Mouse (Mus musculus) neural tube, embryonic 14.5 days (tissue): ENCODE measurements around the gene Uqcr11. TPM values are rescaled to one million over a fixed set of nuclear protein-coding genes. Genes with fewer than 3 reads are reported as not detected.

ENCODE experiments used
- ATAC-seq: fragments of 200-750 bp; cut with Nextera tagmentation; 2 replicates; pipeline ENCODE4 v1.8.0; 2017; ENCODE audit warnings: low read depth, mild to moderate bottlenecking, moderate TSS enrichment, moderate library complexity
- H3K27ac ChIP-seq: fragments of 300-500 bp; sonication (generic); 2 replicates; pipeline ENCODE4 v1.5.1; 2014; ENCODE audit warnings: low read depth, mild to moderate bottlenecking, control low read depth, low read length, moderate library complexity, mixed read lengths
- H3K27me3 ChIP-seq: fragments of 300-500 bp; sonication (generic); 2 replicates; pipeline ENCODE4 v1.6.1; 2014; ENCODE audit warnings: low read length; ENCODE audit not compliant: control insufficient read depth, insufficient read depth
- H3K36me3 ChIP-seq: fragments of 300-500 bp; sonication (generic); 2 replicates; pipeline ENCODE4 v1.6.1; 2014; ENCODE audit warnings: low read length, mixed read lengths; ENCODE audit not compliant: control insufficient read depth, insufficient read depth
- H3K4me1 ChIP-seq: fragments of 300-500 bp; sonication (generic); 2 replicates; pipeline ENCODE4 v1.6.1; 2014; ENCODE audit warnings: low read length; ENCODE audit not compliant: control insufficient read depth, insufficient read depth
- H3K4me2 ChIP-seq: fragments of 300-500 bp; sonication (generic); 2 replicates; pipeline ENCODE4 v1.6.1; 2014; ENCODE audit warnings: mild to moderate bottlenecking, low read depth, low read length, control low read depth
- H3K4me3 ChIP-seq: fragments of 300-500 bp; sonication (generic); 2 replicates; pipeline ENCODE4 v1.5.1; 2014; ENCODE audit warnings: low read depth, low read length, control low read depth, mixed read lengths
- H3K9ac ChIP-seq: fragments of 300-500 bp; sonication (generic); replicated peaks from 2 replicates; pipeline ENCODE4 v1.6.1; 2014; ENCODE audit warnings: low read depth, mild to moderate bottlenecking, control low read depth, low read length, mixed read lengths
- H3K9me3 ChIP-seq: fragments of 300-500 bp; sonication (generic); 2 replicates; pipeline ENCODE4 v1.6.1; 2016; ENCODE audit warnings: low read length; ENCODE audit not compliant: control insufficient read depth
- WGBS: fragments of 180-500 bp; shearing (Covaris S2); extraction: QIAGEN DNeasy Blood & Tissue Kit; methylation state at CpG from one replicate; pipeline ENCODE4 v1.1.7; 2014; 5-methylcytosine and 5-hydroxymethylcytosine counted together
- polyA plus RNA-seq: library from polyadenylated mRNA; unstranded; fragments of >200 nt; fragmentation: Nextera tagmentation; extraction: Ambion mirVana; gene quantifications from 2 replicates; pipeline ENCODE4 v1.2.1, GENCODE M21; 2014

Uqcr11 gene
- polyA plus RNA-seq, 1 experiment from 2014 or later: 791 TPM

DNA sequence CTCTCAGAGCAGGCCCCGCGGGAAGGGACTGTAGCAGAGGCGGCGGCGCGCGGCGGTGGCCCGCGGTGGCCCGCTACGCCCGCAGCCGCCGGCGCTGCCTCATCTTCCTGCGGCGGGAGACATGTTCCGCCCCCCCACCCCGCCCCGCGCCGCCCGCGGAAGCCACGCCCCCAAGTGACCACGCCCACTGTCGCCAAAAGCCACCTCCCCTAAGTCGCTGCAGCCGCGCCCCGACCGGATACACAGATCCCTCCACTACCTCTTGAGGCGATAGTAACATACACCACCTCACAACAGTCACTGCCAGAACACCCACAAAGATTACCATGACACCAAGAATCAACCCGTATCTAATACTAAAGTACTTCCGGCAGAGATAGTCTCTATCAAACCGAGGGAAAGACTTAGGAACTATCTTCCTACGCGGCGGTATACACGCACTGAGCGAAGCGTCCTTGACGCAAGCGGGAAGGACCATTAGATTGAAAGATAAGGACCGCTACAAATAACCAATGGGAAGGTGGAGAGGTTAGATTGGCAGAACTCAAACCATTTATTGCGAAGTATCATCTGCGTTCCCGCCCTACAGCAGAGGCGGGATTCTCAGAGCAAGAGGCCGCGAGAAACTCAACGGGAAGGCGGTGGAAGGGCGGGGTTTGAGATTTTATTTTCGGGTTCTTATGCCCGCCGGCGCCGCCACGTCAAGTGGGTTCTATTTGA, 27.0 kb upstream of the Uqcr11 start, which contains the start of gene Tcf3:
Gene Tcf3 (minus strand): TSS at position 135 of the 720 bp plus-strand sequence.
- WGBS: under 1% methylated on average over 61 of the region's 61 CpGs
- Histone ChIP-seq H3K4me1 (peaks cover 17% of the 10 kb centered on the region), H3K4me2 (peak within 1 kb of the TSS; percentile 75), H3K36me3 (peaks cover 16% of the 10 kb centered on the region; the same call in 1 of the 2 replicates), H3K4me3 (peak within 1 kb of the TSS; percentile 90), H3K9me3 (no peaks in the 10 kb centered on the region), H3K9ac (peak within 1 kb of the TSS; percentile 94), H3K27ac (peak within 1 kb of the TSS; percentile 94), H3K27me3 (no peaks in the 10 kb centered on the region)
- peak; percentile 94 for ATAC-seq

DNA sequence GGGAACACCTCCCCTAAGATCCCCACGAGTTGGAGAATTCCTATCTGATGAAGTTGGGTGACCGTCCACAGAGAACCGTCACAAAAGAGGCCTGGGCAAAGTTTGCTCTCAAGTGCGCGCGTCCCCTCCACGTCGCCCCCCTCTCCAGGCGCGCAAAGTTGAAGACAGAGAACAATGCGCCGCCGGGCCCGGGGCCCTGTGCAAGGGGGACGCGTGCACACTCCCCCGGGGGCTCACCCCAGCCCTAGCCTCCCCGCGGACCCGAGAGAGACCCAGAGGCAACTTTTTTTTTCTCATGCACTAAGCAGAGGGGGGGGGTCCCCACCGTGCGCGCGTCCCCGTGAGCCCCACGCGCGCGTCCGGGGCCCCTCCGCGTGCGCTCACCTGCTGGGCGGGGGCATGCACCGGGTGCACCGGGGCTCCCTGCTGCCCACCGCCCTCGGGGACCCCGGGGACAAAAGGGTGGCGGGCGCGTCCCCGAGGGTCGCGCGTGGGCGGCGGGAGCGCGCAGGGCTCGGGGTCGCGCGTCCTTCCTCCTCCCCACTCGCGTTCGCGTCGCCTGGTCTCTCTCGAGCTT, 26.4 kb upstream of the Uqcr11 start:
- no peaks in the 10 kb centered on the region for H3K27me3 ChIP-seq
- H3K4me3 ChIP-seq: peak overlapping the region; percentile 90
- peak overlapping the region; percentile 75 for H3K4me2 ChIP-seq
- no peaks in the 10 kb centered on the region for H3K9me3 ChIP-seq
- H3K27ac ChIP-seq: peak overlapping the region; percentile 94
- WGBS: 0% methylated on average over 51 of the region's 60 CpGs
- peak; percentile 19; the same call in 1 of the 2 replicates for ATAC-seq
- peak overlapping the region; percentile 94 for H3K9ac ChIP-seq
- peaks cover 17% of the 10 kb centered on the region for H3K4me1 ChIP-seq
- peaks cover 21% of the 10 kb centered on the region for H3K36me3 ChIP-seq

DNA sequence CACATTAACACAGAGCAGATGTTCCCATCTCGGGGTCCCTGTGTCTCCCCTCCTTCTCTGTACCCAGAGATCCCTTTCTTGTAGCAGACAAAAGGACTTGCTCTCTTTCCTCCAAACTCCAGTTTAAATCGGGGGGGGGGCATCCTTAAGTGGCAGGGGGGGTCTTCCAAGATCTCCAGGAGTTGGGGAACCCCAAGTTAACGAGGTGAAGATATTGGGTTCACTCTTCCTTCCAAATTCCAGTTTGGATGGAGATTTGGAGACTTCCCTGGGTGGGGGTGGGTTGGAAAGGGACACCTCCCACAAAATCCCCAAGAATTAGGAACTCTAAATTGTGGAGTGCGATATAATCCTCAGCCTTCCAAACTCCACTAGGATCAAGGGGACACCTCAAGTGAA, 25.8 kb upstream of the Uqcr11 start:
- peak overlapping the region; percentile 94 for H3K9ac ChIP-seq
- peak overlapping the region; percentile 75 for H3K4me2 ChIP-seq
- ATAC-seq: no peak
- whole genome bisulfite sequencing: 2% methylated on average over 4 of the region's 4 CpGs
- no peak overlapping the region for H3K27ac ChIP-seq
- H3K27me3 ChIP-seq: no peaks in the 10 kb centered on the region
- H3K4me3 ChIP-seq: peak overlapping the region; percentile 90
- no peaks in the 10 kb centered on the region for H3K9me3 ChIP-seq
- peaks cover 26% of the 10 kb centered on the region for H3K36me3 ChIP-seq
- peaks cover 17% of the 10 kb centered on the region for H3K4me1 ChIP-seq

DNA sequence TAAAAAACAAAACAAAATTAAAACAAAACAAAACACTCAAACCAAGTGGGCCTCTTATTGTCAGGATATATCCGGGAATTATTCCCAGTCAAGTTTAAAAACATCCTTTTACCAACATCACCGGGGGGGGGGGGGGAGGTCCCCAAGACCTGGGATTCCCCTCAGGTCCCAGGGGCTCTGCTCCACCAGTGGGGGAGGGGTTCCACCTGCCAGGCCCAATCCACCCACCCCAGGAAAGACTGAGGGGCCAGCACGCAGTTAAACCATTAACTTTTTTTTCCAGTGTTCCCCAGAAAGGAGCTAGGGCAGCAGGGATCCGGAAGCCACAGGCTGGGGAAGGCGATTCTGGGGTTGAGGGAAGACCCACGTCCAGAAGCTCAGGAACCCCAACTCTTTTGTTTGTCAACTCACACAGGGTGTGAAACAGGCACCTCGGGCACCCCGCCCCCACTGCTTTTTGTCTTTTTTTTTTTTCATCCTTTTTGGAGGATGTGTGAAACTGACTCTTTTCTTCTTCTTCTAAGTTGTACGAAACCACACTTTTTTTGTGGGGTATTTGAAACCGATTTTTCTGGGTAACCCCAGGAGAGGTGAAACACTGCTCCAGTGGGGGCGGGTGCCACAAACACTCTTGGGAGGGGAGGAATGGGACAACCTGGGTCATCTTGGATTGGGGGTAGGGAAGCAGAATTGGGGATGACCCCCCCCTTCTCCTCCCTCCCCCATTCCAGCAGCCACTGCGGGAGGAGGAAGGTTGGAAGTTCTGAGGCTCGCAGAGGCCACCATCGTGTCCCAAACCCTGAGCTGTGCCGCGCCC, 25.1 kb upstream of the Uqcr11 start:
- Histone ChIP-seq H3K36me3 (peaks cover 32% of the 10 kb centered on the region), H3K27ac (no peak overlapping the region), H3K27me3 (no peaks in the 10 kb centered on the region), H3K9me3 (no peaks in the 10 kb centered on the region), H3K9ac (peak overlapping the region; percentile 94), H3K4me2 (peak overlapping the region; percentile 75), H3K4me3 (peak overlapping the region; percentile 90), H3K4me1 (peaks cover 17% of the 10 kb centered on the region)
- no peak for ATAC-seq
- WGBS: 16% methylated on average over 15 of the region's 16 CpGs

DNA sequence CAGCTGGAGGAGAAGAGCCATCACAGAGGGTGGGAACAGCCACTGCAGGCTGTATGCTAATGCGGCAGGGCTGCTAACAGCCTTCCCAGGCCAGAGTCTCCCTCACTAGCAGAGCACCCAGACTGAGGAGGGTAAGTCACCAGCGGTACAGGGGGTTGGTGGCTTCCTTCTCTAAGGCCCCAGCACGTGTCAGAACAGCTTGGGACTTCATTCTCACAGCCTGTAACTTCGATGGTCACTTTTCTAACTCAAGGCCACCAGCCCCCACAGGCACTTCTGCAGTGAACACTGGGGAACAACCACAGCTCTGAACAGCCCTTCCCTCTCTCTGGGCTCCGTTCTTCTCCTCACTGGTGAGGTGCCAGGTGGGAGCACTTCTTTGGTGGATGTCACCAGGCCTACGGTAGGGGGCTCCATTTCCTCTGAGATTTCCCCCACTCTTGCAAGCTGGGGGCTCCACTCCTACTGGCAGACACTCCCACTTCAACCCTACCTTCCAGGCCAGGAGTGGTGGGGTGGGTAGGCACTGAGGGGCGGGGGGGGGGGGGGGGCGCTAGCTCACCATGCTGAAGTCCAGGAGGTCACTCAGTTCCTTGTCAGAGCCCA, 23.8 kb upstream of the Uqcr11 start:
- Histone ChIP-seq H3K9me3 (no peaks in the 10 kb centered on the region), H3K4me2 (no peak overlapping the region), H3K9ac (no peak overlapping the region), H3K4me1 (peaks cover 17% of the 10 kb centered on the region), H3K4me3 (no peak overlapping the region), H3K27ac (no peak overlapping the region), H3K36me3 (peaks cover 41% of the 10 kb centered on the region), H3K27me3 (no peaks in the 10 kb centered on the region)
- no peak for ATAC-seq
- 75% methylated on average over 8 of the region's 8 CpGs for WGBS

DNA sequence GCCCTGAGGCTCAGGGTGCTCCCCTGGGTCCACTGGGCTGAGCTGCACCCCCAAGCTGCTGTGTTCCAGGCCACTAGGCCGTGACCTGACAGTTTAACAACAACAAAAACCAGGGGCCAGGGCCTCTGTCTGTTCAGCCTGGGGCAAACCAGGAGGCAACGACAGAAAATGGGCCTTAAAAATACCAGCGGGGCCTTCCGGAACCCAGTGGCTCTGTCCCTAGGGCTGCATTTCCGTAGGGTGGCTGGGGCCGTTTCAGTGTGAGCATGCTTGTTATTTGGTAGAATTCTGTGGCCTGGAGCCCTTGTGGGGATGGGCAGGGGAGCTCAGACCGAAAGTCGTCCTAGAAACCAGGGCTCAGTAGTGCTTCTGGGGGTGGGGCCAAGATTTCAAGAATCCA, 23.2 kb upstream of the Uqcr11 start:
- H3K9me3 ChIP-seq: no peaks in the 10 kb centered on the region
- ATAC-seq: no peak
- no peaks in the 10 kb centered on the region for H3K27me3 ChIP-seq
- H3K36me3 ChIP-seq: peaks cover 47% of the 10 kb centered on the region
- peaks cover 17% of the 10 kb centered on the region for H3K4me1 ChIP-seq
- H3K27ac ChIP-seq: no peak overlapping the region
- no peak overlapping the region for H3K9ac ChIP-seq
- 78% methylated on average over 8 of the region's 8 CpGs for WGBS
- H3K4me2 ChIP-seq: no peak overlapping the region
- no peak overlapping the region for H3K4me3 ChIP-seq

DNA sequence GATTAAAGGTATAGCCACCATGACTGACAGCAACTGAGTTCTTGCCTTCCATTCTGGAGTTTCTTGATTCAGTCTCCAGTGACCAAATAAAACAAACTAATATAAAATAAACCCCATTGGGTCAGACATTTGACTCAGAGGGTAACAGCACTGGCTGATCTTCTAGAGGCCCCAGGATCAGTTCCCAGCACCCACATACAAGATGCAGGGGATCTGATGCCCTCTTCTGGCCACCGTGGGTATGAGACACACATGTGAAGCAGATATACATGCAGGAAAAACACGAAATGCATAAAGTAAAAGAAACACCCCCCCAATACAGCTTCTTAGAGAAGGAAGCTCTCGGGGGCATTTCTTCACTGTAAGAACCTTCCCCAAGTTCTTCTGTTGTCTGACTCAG, 18.4 kb upstream of the Uqcr11 start:
- 97% methylated on average over 3 of the region's 3 CpGs for WGBS
- H3K9ac ChIP-seq: no peak overlapping the region
- no peak overlapping the region for H3K4me3 ChIP-seq
- H3K27me3 ChIP-seq: no peaks in the 10 kb centered on the region
- ATAC-seq: no peak
- H3K36me3 ChIP-seq: peaks cover 64% of the 10 kb centered on the region
- H3K4me1 ChIP-seq: peaks cover 7% of the 10 kb centered on the region; the same call in 1 of the 2 replicates
- H3K27ac ChIP-seq: no peak overlapping the region
- no peak overlapping the region for H3K4me2 ChIP-seq
- no peaks in the 10 kb centered on the region for H3K9me3 ChIP-seq

DNA sequence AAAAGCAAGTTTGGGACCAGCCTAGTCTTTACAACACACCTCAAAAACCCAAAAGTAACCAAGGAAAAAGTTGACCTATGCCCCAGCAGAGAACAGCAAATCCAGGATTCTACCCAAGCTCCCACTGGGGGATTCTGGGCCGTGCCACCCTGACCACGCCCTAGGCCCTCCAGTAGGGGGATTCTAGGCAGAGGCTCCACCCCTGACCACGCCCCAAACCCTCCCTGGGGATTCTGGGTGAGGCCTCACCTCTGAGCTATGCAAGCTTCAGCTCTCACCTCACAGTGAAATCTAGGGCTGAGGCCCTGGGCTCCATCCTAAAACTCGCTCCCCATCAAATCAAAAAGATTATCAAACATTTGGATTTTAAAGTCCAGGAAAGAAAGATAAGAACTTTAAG, 16.9 kb upstream of the Uqcr11 start:
- Histone ChIP-seq H3K36me3 (peaks cover 61% of the 10 kb centered on the region), H3K27ac (0 out of 2 replicates have a peak overlapping the region, but pooled peaks have one; percentile 34), H3K27me3 (no peaks in the 10 kb centered on the region), H3K4me1 (peaks cover 7% of the 10 kb centered on the region; the same call in 1 of the 2 replicates), H3K4me3 (no peak overlapping the region), H3K9me3 (no peaks in the 10 kb centered on the region), H3K9ac (no peak overlapping the region), H3K4me2 (no peak overlapping the region)
- no peak for ATAC-seq
- WGBS: 53% methylated on average over 4 of the region's 4 CpGs
